Mouse (Mus musculus): ENCODE measurements around the gene Olfr730.

Olfr730 gene

GRCm38 (mm10) chr14:50188098-50188497 is at the start of gene Olfr730:
Olfr730 (minus strand) TSS chr14:50188198.
- DNase-seq: no peak

GRCm38 (mm10) chr14:50152810-50153209 is 35.2 kb downstream of the Olfr730 start, which contains the start of gene Olfr729:
Olfr729 (minus strand) TSS chr14:50152910.
- no peak for DNase-seq

GRCm38 (mm10) chr14:50142580-50142979 is 45.4 kb downstream of the Olfr730 start, which contains the start of gene Olfr728:
Olfr728 (minus strand) TSS chr14:50142680.
- no peak for DNase-seq
